Mouse (Mus musculus) induced T-regulatory cell, adult 2 months (primary cell): ENCODE data around the gene Vps8.

Source experiments
- DNase-seq: peaks from one replicate; pipeline ENCODE4 v3.0.0-alpha.2; 2012; ENCODE audit warnings: low read depth

The Vps8 gene

GRCm38 (mm10) chr16:21404631-21405030, 18.3 kb upstream of the Vps8 start:
- no peak for DNase-seq

DNA sequence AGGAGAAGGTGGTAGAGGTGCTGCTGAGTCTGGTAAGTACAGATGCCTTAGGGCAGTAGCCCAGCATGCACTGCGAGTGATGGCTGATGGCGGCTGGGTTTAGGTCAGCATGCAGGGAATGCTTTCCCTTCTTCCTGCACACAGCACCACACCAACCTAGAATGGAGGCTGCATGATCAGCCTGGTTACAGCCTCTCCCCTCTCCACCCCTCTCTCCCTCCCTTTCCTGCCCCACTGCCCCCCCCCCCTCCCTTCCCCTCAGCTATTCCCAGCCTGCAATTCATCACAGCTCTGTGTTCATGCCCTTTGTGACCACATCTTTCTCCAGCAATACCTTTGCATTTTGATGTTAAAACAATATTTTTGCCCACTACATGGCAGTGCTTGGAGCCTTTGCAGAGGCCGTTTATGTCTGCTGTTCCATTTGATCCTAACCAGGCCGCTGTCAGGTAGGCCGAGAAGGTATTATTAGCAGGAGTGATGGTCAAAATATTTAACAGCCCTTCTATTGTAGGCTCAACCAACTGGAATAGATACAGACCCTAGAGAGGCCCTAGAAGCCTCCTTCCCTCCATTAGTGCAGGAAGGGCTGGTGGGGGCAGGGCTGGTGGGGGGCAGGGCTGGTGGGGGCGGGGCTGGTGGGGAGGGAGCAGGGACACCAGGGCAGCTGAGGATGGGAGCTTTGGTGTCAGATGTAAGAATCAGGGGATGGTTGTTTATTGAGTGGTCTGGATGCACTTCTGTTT, 17.5 kb upstream of the Vps8 start:
- no peak for DNase-seq

DNA sequence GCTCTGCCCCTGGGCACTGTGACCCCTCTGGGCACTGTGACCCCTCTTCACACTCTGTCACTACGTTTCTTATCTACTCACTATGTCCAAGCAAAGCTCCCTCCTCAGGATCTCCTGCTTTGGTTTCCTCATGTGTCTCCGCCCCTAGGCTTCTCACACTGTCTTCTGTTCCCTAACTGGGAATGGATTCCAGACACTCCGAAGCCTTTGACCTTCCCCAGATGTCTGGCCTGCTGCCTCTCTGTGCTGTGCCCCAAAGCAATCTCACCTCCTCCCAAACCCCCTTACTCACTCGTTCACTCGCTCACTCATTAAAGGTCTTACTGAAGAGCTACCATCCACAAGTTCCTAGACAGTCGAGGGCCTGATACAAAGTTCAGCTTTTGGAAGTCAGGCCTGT, 16.8 kb upstream of the Vps8 start:
- no peak for DNase-seq

DNA sequence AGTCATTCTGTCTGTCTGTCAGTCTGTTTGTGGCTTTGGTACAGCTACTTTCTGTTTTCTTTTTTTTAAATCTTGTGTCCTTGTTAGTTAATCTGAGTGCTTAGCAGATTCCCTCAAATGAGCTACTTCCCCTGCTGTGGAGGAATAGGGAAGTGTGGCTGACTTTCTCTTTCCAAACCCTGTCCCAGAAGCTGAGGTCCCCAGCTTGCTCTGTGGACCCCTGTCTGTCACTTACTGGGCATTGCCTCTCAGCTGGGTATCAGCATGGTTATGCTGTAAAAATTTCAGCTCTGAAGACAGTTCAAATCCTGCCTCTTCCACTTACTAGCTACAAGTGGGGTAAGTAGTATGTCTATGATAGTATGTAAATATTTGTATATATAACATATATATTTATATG, 11.1 kb upstream of the Vps8 start:
- no peak for DNase-seq

DNA sequence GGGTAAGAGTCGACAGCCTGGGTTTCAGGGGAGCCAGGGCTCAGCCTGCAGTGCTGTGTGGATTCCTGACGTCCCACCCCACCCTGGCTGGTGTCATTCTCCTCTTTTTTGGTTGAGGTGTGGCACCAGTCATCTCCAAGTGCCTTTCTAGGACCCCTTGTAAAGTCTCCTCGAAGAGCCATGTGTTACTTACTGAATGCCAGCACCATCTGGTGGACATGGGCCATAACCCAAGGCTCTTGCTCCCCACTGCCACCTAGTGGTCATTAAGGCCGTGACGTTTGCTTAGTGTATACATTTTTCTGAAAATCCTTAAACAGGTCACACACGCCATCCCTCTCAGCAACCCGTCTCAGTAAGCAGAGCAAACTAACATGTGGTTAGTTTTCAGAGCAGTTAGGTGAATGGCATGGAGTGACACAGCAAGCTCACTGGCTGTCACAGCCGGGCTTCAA, 10.3 kb upstream of the Vps8 start:
- peak; percentile 93 for DNase-seq

DNA sequence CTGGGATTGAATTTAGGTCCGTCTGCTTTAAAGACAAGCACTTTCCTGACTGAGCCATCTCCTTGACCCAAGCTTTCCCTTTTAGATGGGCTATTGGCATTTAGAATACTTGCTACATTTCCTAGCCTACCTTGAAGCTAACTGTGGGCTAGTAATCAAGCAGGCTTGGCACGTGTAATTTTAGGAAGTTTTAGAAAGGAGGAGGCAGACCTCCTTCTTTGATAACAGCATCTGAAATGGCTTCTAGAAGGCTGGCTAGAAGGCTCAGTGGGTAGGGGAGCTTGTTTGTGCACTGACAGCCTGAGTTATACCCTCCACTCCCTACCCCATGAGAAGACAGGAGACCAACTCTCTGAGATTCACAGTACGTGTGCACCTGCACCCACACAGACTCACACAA, 9.1 kb upstream of the Vps8 start:
- no peak for DNase-seq

GRCm38 (mm10) chr16:21415128-21415527, 7.8 kb upstream of the Vps8 start:
- no peak for DNase-seq

DNA sequence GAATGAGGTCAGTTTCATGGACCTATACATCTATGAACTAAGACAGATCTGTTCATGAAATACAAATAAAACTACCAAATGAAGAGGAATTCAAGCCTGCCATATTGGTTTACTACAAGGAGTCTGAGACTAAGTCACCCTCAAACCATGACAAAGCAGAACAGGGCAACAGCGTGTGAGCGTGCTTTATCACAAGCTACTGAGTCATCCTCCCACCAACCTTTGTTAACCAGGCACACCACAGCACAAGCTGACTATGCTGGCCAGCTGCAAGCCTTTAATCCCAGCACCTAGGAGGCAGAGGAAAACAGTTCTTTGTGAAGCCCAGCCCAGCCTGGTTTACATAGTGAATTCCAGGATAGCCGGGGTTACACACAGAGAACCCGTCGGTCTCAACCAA, 4.9 kb upstream of the Vps8 start:
- DNase-seq: no peak

- DNase-seq: no peak
Observed at GRCm38 (mm10) chr16:21423546-21423910, 610 bp downstream of the Vps8 start.

- no peak for DNase-seq
Observed at GRCm38 (mm10) chr16:21428131-21428530, 5.2 kb downstream of the Vps8 start.

- no peak for DNase-seq
Observed at GRCm38 (mm10) chr16:21430377-21431060, 7.6 kb downstream of the Vps8 start.

- DNase-seq: peak; percentile 29
Observed at GRCm38 (mm10) chr16:21431614-21432013, 8.7 kb downstream of the Vps8 start.

DNA sequence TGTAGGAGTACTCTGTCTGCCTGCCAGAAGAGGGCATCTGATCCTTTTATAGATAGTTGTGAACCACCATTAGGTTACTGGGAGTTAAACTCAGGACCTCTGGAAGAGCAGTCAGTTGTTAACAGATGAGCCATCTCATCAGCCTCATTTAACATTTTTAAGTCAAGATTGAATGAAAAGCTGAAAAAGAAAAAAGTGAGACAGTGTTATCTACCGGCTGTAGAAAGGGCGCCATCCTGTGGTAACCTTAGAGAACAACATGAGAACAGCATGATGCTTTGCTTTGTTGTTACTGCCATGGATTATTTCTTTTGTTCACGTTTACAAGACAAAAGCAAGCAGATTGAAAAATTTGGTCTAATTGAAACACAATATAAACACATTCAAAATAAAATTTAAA, 10.6 kb downstream of the Vps8 start:
- DNase-seq: peak; percentile 54

DNA sequence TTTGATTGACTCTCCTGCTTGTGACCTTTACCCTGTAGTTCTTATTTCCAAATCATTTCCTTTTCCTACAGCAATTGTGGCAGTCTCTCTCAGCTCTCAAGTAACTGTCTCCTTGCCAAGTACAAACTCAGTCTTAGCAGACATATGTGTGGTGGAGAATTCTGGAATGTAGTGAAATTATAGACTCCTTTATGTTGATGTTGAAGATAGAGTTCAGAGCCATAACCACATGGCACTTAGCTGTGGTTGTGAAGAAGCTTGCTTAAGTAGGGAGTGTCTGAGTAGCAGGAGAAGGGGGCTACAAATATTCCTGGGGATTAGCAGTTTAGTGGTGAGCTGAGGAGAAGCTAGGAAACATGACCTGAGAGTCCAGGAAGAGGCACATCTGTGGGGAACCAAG, 18.1 kb downstream of the Vps8 start:
- no peak for DNase-seq

DNA sequence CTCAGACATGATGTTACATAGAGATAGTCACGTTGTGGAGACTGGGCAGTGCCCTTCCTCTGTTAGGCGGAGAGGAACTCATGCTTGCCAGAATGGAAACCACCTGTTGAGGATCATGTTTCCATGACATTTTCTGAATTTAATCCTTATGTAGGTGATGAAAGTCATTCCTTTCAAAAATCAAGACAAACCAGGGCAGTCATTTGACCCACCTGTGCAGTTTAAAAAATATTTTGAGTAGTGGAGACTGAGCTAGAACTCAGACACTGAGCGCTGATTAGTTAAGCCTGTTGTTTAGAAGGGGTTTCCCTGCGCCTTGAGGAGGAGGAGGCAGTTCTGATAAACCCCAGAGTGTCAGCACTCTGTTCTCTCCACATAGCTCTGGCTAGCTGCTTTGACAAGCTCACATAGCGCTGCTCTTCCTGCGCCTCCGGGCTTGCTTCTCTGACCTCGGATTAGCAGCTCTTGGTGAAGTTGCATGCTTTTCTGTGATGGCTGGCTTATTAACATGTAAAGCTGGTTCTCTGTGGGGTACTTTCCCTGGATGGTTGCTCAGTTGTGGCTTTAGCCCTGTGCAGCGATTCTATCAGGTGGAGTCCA, 22.2 kb downstream of the Vps8 start:
- DNase-seq: no peak

- no peak for DNase-seq
Observed at GRCm38 (mm10) chr16:21447447-21447846, 24.5 kb downstream of the Vps8 start.

GRCm38 (mm10) chr16:21448464-21448863, 25.5 kb downstream of the Vps8 start:
- DNase-seq: no peak

DNA sequence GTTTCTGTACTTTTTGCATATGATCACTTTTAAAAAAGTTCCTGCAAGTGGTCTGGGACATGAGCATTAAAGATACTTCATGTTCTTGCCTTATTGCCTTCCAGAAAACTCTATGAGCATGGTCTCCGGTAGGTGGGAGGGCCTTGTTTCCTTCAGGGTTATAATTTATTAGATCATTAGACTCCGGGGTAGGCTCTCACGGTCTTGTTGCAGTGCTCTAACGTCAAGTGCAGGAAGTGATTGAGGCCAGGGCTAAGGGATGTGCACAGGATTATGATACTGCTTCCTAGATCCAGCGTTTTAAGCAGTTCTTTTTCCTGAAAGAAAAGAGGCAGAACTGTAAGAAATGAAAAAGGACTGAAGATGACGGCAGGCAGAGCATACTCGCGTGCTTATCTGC, 27.0 kb downstream of the Vps8 start:
- no peak for DNase-seq

DNA sequence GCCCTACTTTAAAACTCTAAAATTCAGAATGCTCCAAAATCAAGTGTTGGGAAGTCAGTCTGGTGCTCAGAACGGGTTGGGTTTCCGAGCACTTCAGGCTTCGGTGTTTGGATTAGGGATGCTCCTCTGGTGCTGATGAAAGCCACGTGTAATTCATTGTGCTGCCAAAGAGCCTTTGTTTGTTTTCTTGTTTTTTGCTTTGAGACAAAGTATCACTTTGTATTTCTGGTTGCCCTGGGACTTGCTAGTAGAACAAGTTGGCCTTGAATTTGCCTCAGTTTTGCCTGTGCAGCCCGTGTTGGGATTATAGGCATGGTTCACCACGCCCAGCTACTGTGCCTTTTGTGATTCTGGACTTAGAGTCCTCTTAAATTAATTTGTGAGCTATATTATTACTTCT, 29.7 kb downstream of the Vps8 start:
- no peak for DNase-seq

GRCm38 (mm10) chr16:21457639-21458369, 34.9 kb downstream of the Vps8 start:
- no peak for DNase-seq

DNA sequence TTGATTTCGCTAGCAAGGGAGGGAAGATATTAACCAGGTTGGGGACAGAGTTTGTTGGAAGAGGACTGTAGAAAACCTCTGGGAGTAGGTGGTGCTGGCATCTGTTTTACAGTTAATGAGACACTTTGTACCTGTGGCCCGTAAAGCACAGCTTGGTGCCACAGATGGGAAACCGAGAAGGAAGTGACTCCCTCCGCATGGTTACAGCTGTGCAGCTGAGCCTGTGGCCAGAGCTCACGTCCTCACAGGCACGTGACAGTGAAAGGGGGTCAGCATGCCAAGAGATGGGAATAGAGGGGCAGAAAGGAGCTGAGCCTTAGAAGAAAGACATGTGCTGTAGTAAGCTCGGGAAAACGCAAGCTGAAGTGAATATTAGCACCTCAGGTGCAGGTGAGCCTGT, 43.0 kb downstream of the Vps8 start:
- no peak for DNase-seq

DNA sequence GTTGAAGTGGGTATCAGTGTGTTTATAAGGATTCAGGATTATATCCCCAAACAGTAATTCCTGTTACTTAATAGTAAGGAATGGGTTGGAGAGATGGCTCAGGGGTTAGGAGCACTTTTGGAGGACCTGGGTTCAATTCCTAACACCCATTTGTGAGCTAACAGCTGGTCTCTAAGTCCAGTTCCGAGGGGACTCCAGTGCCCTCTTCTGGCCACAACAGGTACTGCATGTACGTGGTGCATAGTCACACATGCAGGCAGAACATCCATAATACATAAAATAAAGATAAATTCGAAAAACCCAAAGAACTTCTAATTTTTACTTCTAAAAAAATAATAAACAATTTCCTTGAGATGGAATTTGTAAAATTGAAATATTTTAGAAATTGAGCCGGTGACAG, 47.5 kb downstream of the Vps8 start:
- DNase-seq: peak; percentile 39

- DNase-seq: no peak
Observed at GRCm38 (mm10) chr16:21477074-21477473, 54.2 kb downstream of the Vps8 start.
